Comparison of ENCODE assay signal across 8 mouse cellular contexts in the genomic region with DNA sequence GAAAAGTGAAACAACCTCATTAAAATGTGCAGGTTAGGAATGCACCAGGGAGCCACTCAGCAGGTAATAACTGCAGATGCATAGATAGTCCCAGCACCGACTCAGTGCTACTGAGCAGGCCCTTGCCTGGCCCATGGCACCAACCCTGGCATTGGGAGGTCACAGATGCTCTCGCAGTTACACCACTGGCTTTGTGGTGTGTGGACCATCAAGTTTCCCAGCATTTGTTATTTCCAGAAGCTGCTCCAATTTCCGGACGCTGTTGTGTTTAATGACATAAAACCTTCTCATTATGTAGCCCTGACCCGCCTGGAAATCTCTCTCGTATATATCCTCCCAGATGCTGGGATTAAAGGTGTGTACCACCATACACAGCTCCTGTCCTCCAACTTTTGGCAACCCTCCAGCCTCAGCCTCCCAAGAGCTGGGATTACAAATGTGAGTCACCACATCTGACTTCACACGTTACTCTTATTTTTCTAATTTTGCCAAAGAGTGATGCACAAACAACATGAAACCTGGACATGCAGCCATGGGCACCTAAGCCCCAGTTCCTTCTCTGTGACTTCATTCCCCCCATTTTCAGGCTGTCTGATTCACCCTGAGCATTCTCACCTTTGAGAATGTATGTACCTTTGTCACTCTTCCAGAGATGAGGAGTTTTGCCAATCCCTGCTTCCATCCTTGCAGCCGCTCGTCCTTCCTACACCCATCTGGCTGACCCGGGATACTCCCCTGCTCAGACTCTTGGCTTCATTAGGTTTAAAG. TPM values are rescaled to one million over a fixed set of nuclear protein-coding genes. Genes with fewer than 3 reads are reported as not detected.
A peak's percentile ranks its signal among the peaks of the same experiment; 100 is the strongest.
DNase-seq lines count a peak whose midpoint lies in the region; ATAC-seq and TF ChIP-seq lines count a peak whose summit lies in the region.

No protein-coding gene starts in this region.

- no peaks in the 10 kb centered on the region for H3K27me3 ChIP-seq in embryonic facial prominence, embryonic 15.5 days
- H3K27me3 ChIP-seq in kidney, postnatal 0 days (ENCODE audit: insufficient read depth, low read length), result no peaks in the 10 kb centered on the region
- H3K27me3 ChIP-seq in midbrain, embryonic 16.5 days (ENCODE audit: control insufficient read depth, insufficient read depth, low read depth, low read length), result no peaks in the 10 kb centered on the region

- H3K27ac ChIP-seq in embryonic facial prominence, embryonic 15.5 days (replicated peaks), result peak overlapping the region; percentile 68; the same call in 1 of the 2 replicates
- H3K27ac ChIP-seq in kidney, postnatal 0 days, result peak overlapping the region; percentile 79
- H3K27ac ChIP-seq in midbrain, embryonic 16.5 days (ENCODE audit: low read length), result 0 out of 2 replicates have a peak overlapping the region, but pooled peaks have one; percentile 50

- 53% methylated on average over 10 of the region's 10 CpGs for WGBS in embryonic facial prominence, embryonic 15.5 days
- WGBS in kidney, postnatal 0 days, result 44% methylated on average over 10 of the region's 10 CpGs
- 57% methylated on average over 10 of the region's 10 CpGs for WGBS in midbrain, embryonic 16.5 days

- no peaks in the 10 kb centered on the region for H3K9me3 ChIP-seq in embryonic facial prominence, embryonic 15.5 days (replicated peaks)
- no peaks in the 10 kb centered on the region for H3K9me3 ChIP-seq in kidney, postnatal 0 days (replicated peaks; ENCODE audit: low read length)
- no peaks in the 10 kb centered on the region for H3K9me3 ChIP-seq in midbrain, embryonic 16.5 days (replicated peaks; ENCODE audit: control insufficient read depth, low read length, poor library complexity, severe bottlenecking)

- H3K36me3 ChIP-seq in embryonic facial prominence, embryonic 15.5 days, result peaks cover 28% of the 10 kb centered on the region
- peaks cover 21% of the 10 kb centered on the region; the same call in 1 of the 2 replicates for H3K36me3 ChIP-seq in kidney, postnatal 0 days (ENCODE audit: insufficient read depth, low read length)
- H3K36me3 ChIP-seq in midbrain, embryonic 16.5 days (ENCODE audit: control insufficient read depth, insufficient read depth, low read length), result peaks cover 5% of the 10 kb centered on the region

- DNase-seq in cerebellum, adult 11-12 months, result peak; percentile 55
- peak; percentile 61 for DNase-seq in 3T3-L1 (ENCODE audit: low read depth, low spot score)
- no peak for DNase-seq in kidney, postnatal 0 days (ENCODE audit: low spot score)
- no peak for DNase-seq in right cerebral cortex, postnatal 14 days
- DNase-seq in gastrocnemius, postnatal 14 days, result no peak

- peak overlapping the region; percentile 65 for H3K9ac ChIP-seq in embryonic facial prominence, embryonic 15.5 days
- H3K9ac ChIP-seq in kidney, postnatal 0 days (ENCODE audit: low read depth, low read length), result peak overlapping the region; percentile 80
- peak overlapping the region; percentile 74 for H3K9ac ChIP-seq in midbrain, embryonic 16.5 days (ENCODE audit: low read depth, low read length)

- no peak for ATAC-seq in cerebellum, adult (ENCODE audit: insufficient number of reproducible peaks, low FRiP score, low TSS enrichment)
- ATAC-seq in embryonic facial prominence, embryonic 15.5 days (ENCODE audit: insufficient number of reproducible peaks, low FRiP score, low TSS enrichment, low read depth), result peak; percentile 49; the same call in 1 of the 2 replicates
- peak; percentile 54 for ATAC-seq in kidney, postnatal 0 days (replicated peaks; ENCODE audit: low FRiP score, low read depth)
- peak; percentile 80 for ATAC-seq in midbrain, embryonic 16.5 days

- peaks cover 14% of the 10 kb centered on the region for H3K4me1 ChIP-seq in embryonic facial prominence, embryonic 15.5 days
- peaks cover 8% of the 10 kb centered on the region for H3K4me1 ChIP-seq in kidney, postnatal 0 days (replicated peaks; ENCODE audit: insufficient read depth, low read length)
- H3K4me1 ChIP-seq in midbrain, embryonic 16.5 days (ENCODE audit: control insufficient read depth, insufficient read depth, low read length), result peaks cover 14% of the 10 kb centered on the region

- H3K4me3 ChIP-seq in embryonic facial prominence, embryonic 15.5 days (replicated peaks), result peak overlapping the region; percentile 66
- peak overlapping the region; percentile 63 for H3K4me3 ChIP-seq in kidney, postnatal 0 days (replicated peaks; ENCODE audit: low read depth, low read length)
- peak overlapping the region; percentile 78 for H3K4me3 ChIP-seq in midbrain, embryonic 16.5 days (ENCODE audit: low read depth, low read length)

- no peak for TF ChIP-seq CTCF in kidney, postnatal 0 days (IDR thresholded peaks at IDR 0.05; ENCODE audit: low read depth)

- intact Hi-C loops in gastrocnemius, postnatal 14 days (cut with DNase I; ENCODE audit: low total_unique reads), result no loop called here

- H3K4me2 ChIP-seq in embryonic facial prominence, embryonic 15.5 days (replicated peaks), result peak overlapping the region; percentile 81
- peak overlapping the region; percentile 96 for H3K4me2 ChIP-seq in kidney, postnatal 0 days (ENCODE audit: low read length)
- peak overlapping the region; percentile 94 for H3K4me2 ChIP-seq in midbrain, embryonic 16.5 days (ENCODE audit: low read length)

RNA-seq across cellular contexts. Expression of gene Pus1, which starts 0.5 kb away (rescaled TPM):
- polyA plus RNA-seq in embryonic facial prominence, embryonic 15.5 days (2015; fragmentation: Nextera tagmentation; extraction: Ambion mirVana), result 35.1 and 35.9 TPM in 2 replicates
- 34.3 and 36.9 TPM in 2 replicates for polyA plus RNA-seq in kidney, postnatal 0 days (2015; fragmentation: Nextera tagmentation; extraction: Ambion mirVana)
- polyA plus RNA-seq in midbrain, embryonic 16.5 days (2015; fragmentation: Nextera tagmentation; extraction: Ambion mirVana), result 18.2 and 18.6 TPM in 2 replicates
- total RNA-seq in gastrocnemius, postnatal 14 days (2021), result 10 to 100 TPM; 12.1 to 15.6 TPM

RNA-seq across cellular contexts. Expression of gene Ep400, which starts 10.4 kb away (rescaled TPM):
- 46.2 and 51.6 TPM in 2 replicates for polyA plus RNA-seq in embryonic facial prominence, embryonic 15.5 days (2015; fragmentation: Nextera tagmentation; extraction: Ambion mirVana)
- 21.6 and 31.7 TPM in 2 replicates for polyA plus RNA-seq in kidney, postnatal 0 days (2015; fragmentation: Nextera tagmentation; extraction: Ambion mirVana)
- 51.6 and 52.6 TPM in 2 replicates for polyA plus RNA-seq in midbrain, embryonic 16.5 days (2015; fragmentation: Nextera tagmentation; extraction: Ambion mirVana)
- 10 to 100 TPM; 29.4 to 34.3 TPM for total RNA-seq in gastrocnemius, postnatal 14 days (2021)

RNA-seq across cellular contexts. Expression of gene Ulk1, which starts 29.0 kb away (rescaled TPM):
- polyA plus RNA-seq in embryonic facial prominence, embryonic 15.5 days (2015; fragmentation: Nextera tagmentation; extraction: Ambion mirVana), result 18.6 and 21.4 TPM in 2 replicates
- polyA plus RNA-seq in kidney, postnatal 0 days (2015; fragmentation: Nextera tagmentation; extraction: Ambion mirVana), result 11.4 and 12.2 TPM in 2 replicates
- 29.9 and 31.5 TPM in 2 replicates for polyA plus RNA-seq in midbrain, embryonic 16.5 days (2015; fragmentation: Nextera tagmentation; extraction: Ambion mirVana)
- 10 to 100 TPM; 26.0 to 37.2 TPM for total RNA-seq in gastrocnemius, postnatal 14 days (2021)

RNA-seq across cellular contexts. Expression of gene Hscb, which starts 58.6 kb away (rescaled TPM):
- 24.6 and 25.2 TPM in 2 replicates for polyA plus RNA-seq in embryonic facial prominence, embryonic 15.5 days (2015; fragmentation: Nextera tagmentation; extraction: Ambion mirVana)
- polyA plus RNA-seq in kidney, postnatal 0 days (2015; fragmentation: Nextera tagmentation; extraction: Ambion mirVana), result 51.3 and 52.2 TPM in 2 replicates
- 7.7 and 8.7 TPM in 2 replicates for polyA plus RNA-seq in midbrain, embryonic 16.5 days (2015; fragmentation: Nextera tagmentation; extraction: Ambion mirVana)
- total RNA-seq in gastrocnemius, postnatal 14 days (2021), result 10 to 100 TPM; 10.1 to 10.5 TPM

RNA-seq across cellular contexts. Expression of gene Chek2, which starts 58.8 kb away (rescaled TPM):
- polyA plus RNA-seq in embryonic facial prominence, embryonic 15.5 days (2015; fragmentation: Nextera tagmentation; extraction: Ambion mirVana), result 17.1 and 23.5 TPM in 2 replicates
- polyA plus RNA-seq in kidney, postnatal 0 days (2015; fragmentation: Nextera tagmentation; extraction: Ambion mirVana), result 12.9 and 14.3 TPM in 2 replicates
- 4.4 and 4.5 TPM in 2 replicates for polyA plus RNA-seq in midbrain, embryonic 16.5 days (2015; fragmentation: Nextera tagmentation; extraction: Ambion mirVana)
- 1 to 10 TPM; 2.1 to 2.4 TPM for total RNA-seq in gastrocnemius, postnatal 14 days (2021)

Comparison
In these comparisons a context has a peak if more than half of its experiments do, and no peak if none do; other contexts are left out.
1. DNase-seq: peak in cerebellum, adult 11-12 months (single experiment) and 3T3-L1 (single experiment); none in kidney, postnatal 0 days (single experiment), right cerebral cortex, postnatal 14 days (single experiment) and gastrocnemius, postnatal 14 days (single experiment).
2. Peak in every context shown above with its lines, with median percentiles within 50 percentile points of each other: H3K27ac ChIP-seq, H3K4me2 ChIP-seq, H3K4me3 ChIP-seq and H3K9ac ChIP-seq.